Mouse (Mus musculus): ENCODE results near the gene Oas1d. TPM values are rescaled to one million over a fixed set of nuclear protein-coding genes. Genes with fewer than 3 reads are reported as not detected.
"Not testable (repeated sequence)": the region's sequence is repeated elsewhere in the genome, so short reads cannot be mapped to it uniquely, and the experiment has no call there.

Gene Oas1d
- polyA plus RNA-seq, 1 experiment from 2014 or later: not detected

- H3K4me3 ChIP-seq (ENCODE audit: control insufficient read depth in 1 of 2, insufficient read depth in 1 of 2, low read depth in 1 of 2, low read length in 2 of 2); ATAC-seq (ENCODE audit: insufficient number of reproducible peaks, insufficient read depth, low FRiP score, low read depth); H3K4me2 ChIP-seq (ENCODE audit: low read length); H3K36me3 ChIP-seq (ENCODE audit: control insufficient read depth, insufficient read depth, low read length); H3K27ac ChIP-seq (replicated peaks in 1 of 2; ENCODE audit: control insufficient read depth in 1 of 2, insufficient read depth in 1 of 2, low read depth in 2 of 2, low read length in 2 of 2); H3K27me3 ChIP-seq (ENCODE audit: control insufficient read depth, insufficient read depth, low read length); H3K9ac ChIP-seq (ENCODE audit: low read length); H3K9me3 ChIP-seq (ENCODE audit: control insufficient read depth, low read length); H3K4me1 ChIP-seq (ENCODE audit: control insufficient read depth in 2 of 2, insufficient read depth in 2 of 2, low read length in 2 of 2): not testable (repeated sequence)
- 44% methylated on average over 2 of the region's 2 CpGs for WGBS
These were observed 35.5 kb upstream of the Oas1d start for GRCm38 (mm10) chr5:120878803-120879202.

GRCm38 (mm10) chr5:120881681-120882080, 32.7 kb upstream of the Oas1d start:
- ATAC-seq (ENCODE audit: insufficient number of reproducible peaks, insufficient read depth, low FRiP score, low read depth); H3K4me2 ChIP-seq (ENCODE audit: low read length); H3K27ac ChIP-seq (replicated peaks in 1 of 2; ENCODE audit: control insufficient read depth in 1 of 2, insufficient read depth in 1 of 2, low read depth in 2 of 2, low read length in 2 of 2); H3K36me3 ChIP-seq (ENCODE audit: control insufficient read depth, insufficient read depth, low read length); H3K9me3 ChIP-seq (ENCODE audit: control insufficient read depth, low read length); H3K27me3 ChIP-seq (ENCODE audit: control insufficient read depth, insufficient read depth, low read length); H3K4me3 ChIP-seq (ENCODE audit: control insufficient read depth in 1 of 2, insufficient read depth in 1 of 2, low read depth in 1 of 2, low read length in 2 of 2); H3K9ac ChIP-seq (ENCODE audit: low read length); H3K4me1 ChIP-seq (ENCODE audit: control insufficient read depth in 2 of 2, insufficient read depth in 2 of 2, low read length in 2 of 2): not testable (repeated sequence)
- 84% methylated on average over 6 of the region's 6 CpGs for WGBS

GRCm38 (mm10) chr5:120887413-120887812, 26.9 kb upstream of the Oas1d start, which contains the start of gene Oas1g:
Oas1g (minus strand) TSS chr5:120887613.
- WGBS: 9% methylated on average over 6 of the region's 9 CpGs

GRCm38 (mm10) chr5:120887831-120888230, 26.5 kb upstream of the Oas1d start:
- Histone ChIP-seq H3K4me2 (ENCODE audit: low read length) (no peak overlapping the region), H3K4me1 (ENCODE audit: control insufficient read depth in 2 of 2, insufficient read depth in 2 of 2, low read length in 2 of 2) (no peaks in the 10 kb centered on the region), H3K4me3 (ENCODE audit: control insufficient read depth in 1 of 2, insufficient read depth in 1 of 2, low read depth in 1 of 2, low read length in 2 of 2) (no peak overlapping the region), H3K36me3 (ENCODE audit: control insufficient read depth, insufficient read depth, low read length) (no peaks in the 10 kb centered on the region), H3K9me3 (ENCODE audit: control insufficient read depth, low read length) (no peaks in the 10 kb centered on the region), H3K27ac (replicated peaks in 1 of 2; ENCODE audit: control insufficient read depth in 1 of 2, insufficient read depth in 1 of 2, low read depth in 2 of 2, low read length in 2 of 2) (no peak overlapping the region), H3K27me3 (ENCODE audit: control insufficient read depth, insufficient read depth, low read length) (no peaks in the 10 kb centered on the region), H3K9ac (ENCODE audit: low read length) (no peak overlapping the region)
- no peak for ATAC-seq (ENCODE audit: insufficient number of reproducible peaks, insufficient read depth, low FRiP score, low read depth)
- 20% methylated on average over 6 of the region's 6 CpGs for WGBS

More at GRCm38 (mm10) chr5:120887413-120887812, 26.9 kb upstream of the Oas1d start, which contains the start of gene Oas1g:
- not testable (repeated sequence) for H3K36me3 ChIP-seq (ENCODE audit: control insufficient read depth, insufficient read depth, low read length); H3K27ac ChIP-seq (replicated peaks in 1 of 2; ENCODE audit: control insufficient read depth in 1 of 2, insufficient read depth in 1 of 2, low read depth in 2 of 2, low read length in 2 of 2); H3K4me3 ChIP-seq (ENCODE audit: control insufficient read depth in 1 of 2, insufficient read depth in 1 of 2, low read depth in 1 of 2, low read length in 2 of 2); H3K9ac ChIP-seq (ENCODE audit: low read length); H3K27me3 ChIP-seq (ENCODE audit: control insufficient read depth, insufficient read depth, low read length); H3K4me1 ChIP-seq (ENCODE audit: control insufficient read depth in 2 of 2, insufficient read depth in 2 of 2, low read length in 2 of 2); H3K9me3 ChIP-seq (ENCODE audit: control insufficient read depth, low read length); H3K4me2 ChIP-seq (ENCODE audit: low read length); ATAC-seq (ENCODE audit: insufficient number of reproducible peaks, insufficient read depth, low FRiP score, low read depth)

GRCm38 (mm10) chr5:120888294-120888815, 26.0 kb upstream of the Oas1d start:
- H3K4me2 ChIP-seq (ENCODE audit: low read length); H3K27me3 ChIP-seq (ENCODE audit: control insufficient read depth, insufficient read depth, low read length); H3K4me1 ChIP-seq (ENCODE audit: control insufficient read depth in 2 of 2, insufficient read depth in 2 of 2, low read length in 2 of 2); H3K4me3 ChIP-seq (ENCODE audit: control insufficient read depth in 1 of 2, insufficient read depth in 1 of 2, low read depth in 1 of 2, low read length in 2 of 2); H3K27ac ChIP-seq (replicated peaks in 1 of 2; ENCODE audit: control insufficient read depth in 1 of 2, insufficient read depth in 1 of 2, low read depth in 2 of 2, low read length in 2 of 2); H3K9ac ChIP-seq (ENCODE audit: low read length); ATAC-seq (ENCODE audit: insufficient number of reproducible peaks, insufficient read depth, low FRiP score, low read depth); H3K9me3 ChIP-seq (ENCODE audit: control insufficient read depth, low read length); H3K36me3 ChIP-seq (ENCODE audit: control insufficient read depth, insufficient read depth, low read length): not testable (repeated sequence)
- WGBS: 46% methylated on average over 4 of the region's 4 CpGs

GRCm38 (mm10) chr5:120890026-120890425, 24.3 kb upstream of the Oas1d start:
- Histone ChIP-seq H3K4me2 (ENCODE audit: low read length) (no peak overlapping the region), H3K36me3 (ENCODE audit: control insufficient read depth, insufficient read depth, low read length) (no peaks in the 10 kb centered on the region), H3K4me3 (ENCODE audit: control insufficient read depth in 1 of 2, insufficient read depth in 1 of 2, low read depth in 1 of 2, low read length in 2 of 2) (no peak overlapping the region), H3K9ac (ENCODE audit: low read length) (no peak overlapping the region), H3K4me1 (ENCODE audit: control insufficient read depth in 2 of 2, insufficient read depth in 2 of 2, low read length in 2 of 2) (no peaks in the 10 kb centered on the region), H3K27me3 (ENCODE audit: control insufficient read depth, insufficient read depth, low read length) (no peaks in the 10 kb centered on the region), H3K9me3 (ENCODE audit: control insufficient read depth, low read length) (no peaks in the 10 kb centered on the region), H3K27ac (replicated peaks in 1 of 2; ENCODE audit: control insufficient read depth in 1 of 2, insufficient read depth in 1 of 2, low read depth in 2 of 2, low read length in 2 of 2) (no peak overlapping the region)
- ATAC-seq (ENCODE audit: insufficient number of reproducible peaks, insufficient read depth, low FRiP score, low read depth): no peak
- 61% methylated on average over 2 of the region's 2 CpGs for WGBS

- Histone ChIP-seq H3K9me3 (ENCODE audit: control insufficient read depth, low read length) (no peaks in the 10 kb centered on the region), H3K4me1 (ENCODE audit: control insufficient read depth in 2 of 2, insufficient read depth in 2 of 2, low read length in 2 of 2) (no peaks in the 10 kb centered on the region), H3K4me2 (ENCODE audit: low read length) (no peak overlapping the region), H3K27ac (replicated peaks in 1 of 2; ENCODE audit: control insufficient read depth in 1 of 2, insufficient read depth in 1 of 2, low read depth in 2 of 2, low read length in 2 of 2) (no peak overlapping the region), H3K4me3 (ENCODE audit: control insufficient read depth in 1 of 2, insufficient read depth in 1 of 2, low read depth in 1 of 2, low read length in 2 of 2) (no peak overlapping the region), H3K27me3 (ENCODE audit: control insufficient read depth, insufficient read depth, low read length) (no peaks in the 10 kb centered on the region), H3K36me3 (ENCODE audit: control insufficient read depth, insufficient read depth, low read length) (no peaks in the 10 kb centered on the region), H3K9ac (ENCODE audit: low read length) (no peak overlapping the region)
- no peak for ATAC-seq (ENCODE audit: insufficient number of reproducible peaks, insufficient read depth, low FRiP score, low read depth)
- 48% methylated on average over 3 of the region's 3 CpGs for WGBS
These were observed 23.3 kb upstream of the Oas1d start for GRCm38 (mm10) chr5:120890991-120891390.

- WGBS: 68% methylated on average over 2 of the region's 2 CpGs
- not testable (repeated sequence) for H3K4me1 ChIP-seq (ENCODE audit: control insufficient read depth in 2 of 2, insufficient read depth in 2 of 2, low read length in 2 of 2); H3K9ac ChIP-seq (ENCODE audit: low read length); H3K4me2 ChIP-seq (ENCODE audit: low read length); H3K36me3 ChIP-seq (ENCODE audit: control insufficient read depth, insufficient read depth, low read length); H3K9me3 ChIP-seq (ENCODE audit: control insufficient read depth, low read length); ATAC-seq (ENCODE audit: insufficient number of reproducible peaks, insufficient read depth, low FRiP score, low read depth); H3K4me3 ChIP-seq (ENCODE audit: control insufficient read depth in 1 of 2, insufficient read depth in 1 of 2, low read depth in 1 of 2, low read length in 2 of 2); H3K27me3 ChIP-seq (ENCODE audit: control insufficient read depth, insufficient read depth, low read length); H3K27ac ChIP-seq (replicated peaks in 1 of 2; ENCODE audit: control insufficient read depth in 1 of 2, insufficient read depth in 1 of 2, low read depth in 2 of 2, low read length in 2 of 2)
These were observed 22.6 kb upstream of the Oas1d start for GRCm38 (mm10) chr5:120891566-120892242.

Measured in heart, embryonic 14.5 days (tissue).